Mouse (Mus musculus): Measurements from ENCODE around the gene Rpp21. TPM values are rescaled to one million over a fixed set of nuclear protein-coding genes. Genes with fewer than 3 reads are reported as not detected.

The Rpp21 gene
- polyA plus RNA-seq, 1 experiment from 2014 or later, result 84.4 TPM

GRCm38 (mm10) chr17:36233572-36233971 lies 24.3 kb downstream of the Rpp21 start:
- Histone ChIP-seq H3K36me3 (no peaks in the 10 kb centered on the region), H3K9me3 (replicated peaks) (no peaks in the 10 kb centered on the region), H3K4me3 (no peak overlapping the region), H3K9ac (no peak overlapping the region), H3K27me3 (replicated peaks) (peaks cover 55% of the 10 kb centered on the region), H3K4me2 (no peak overlapping the region), H3K27ac (ENCODE audit: poor library complexity, severe bottlenecking) (no peak overlapping the region), H3K4me1 (replicated peaks) (peaks cover 8% of the 10 kb centered on the region)
- WGBS, result 73% methylated on average over 5 of the region's 5 CpGs
- no peak for ATAC-seq (ENCODE audit: insufficient number of reproducible peaks, low FRiP score)

GRCm38 (mm10) chr17:36231318-36231717 lies 26.6 kb downstream of the Rpp21 start:
- Histone ChIP-seq H3K27me3 (replicated peaks) (peaks cover 52% of the 10 kb centered on the region), H3K9me3 (replicated peaks) (no peaks in the 10 kb centered on the region), H3K9ac (no peak overlapping the region), H3K27ac (ENCODE audit: poor library complexity, severe bottlenecking) (no peak overlapping the region), H3K36me3 (no peaks in the 10 kb centered on the region), H3K4me2 (no peak overlapping the region), H3K4me3 (no peak overlapping the region), H3K4me1 (replicated peaks) (peaks cover 3% of the 10 kb centered on the region; the same call in 1 of the 2 replicates)
- 8% methylated on average over 36 of the region's 36 CpGs for WGBS
- no peak for ATAC-seq (ENCODE audit: insufficient number of reproducible peaks, low FRiP score)

GRCm38 (mm10) chr17:36229046-36229445 lies 28.8 kb downstream of the Rpp21 start:
- H3K4me1 ChIP-seq (replicated peaks), result peaks cover 10% of the 10 kb centered on the region
- no peak overlapping the region for H3K4me2 ChIP-seq
- H3K27me3 ChIP-seq (replicated peaks), result peaks cover 48% of the 10 kb centered on the region
- H3K36me3 ChIP-seq, result no peaks in the 10 kb centered on the region
- no peak overlapping the region for H3K9ac ChIP-seq
- WGBS, result 2% methylated on average over 5 of the region's 5 CpGs
- no peak overlapping the region for H3K4me3 ChIP-seq
- H3K27ac ChIP-seq (ENCODE audit: poor library complexity, severe bottlenecking), result no peak overlapping the region
- H3K9me3 ChIP-seq (replicated peaks), result no peaks in the 10 kb centered on the region
- ATAC-seq (ENCODE audit: insufficient number of reproducible peaks, low FRiP score), result no peak

GRCm38 (mm10) chr17:36226921-36227320 lies 30.9 kb downstream of the Rpp21 start:
- Histone ChIP-seq H3K4me3 (no peak overlapping the region), H3K4me1 (replicated peaks) (peaks cover 10% of the 10 kb centered on the region), H3K27me3 (replicated peaks) (peaks cover 45% of the 10 kb centered on the region), H3K36me3 (no peaks in the 10 kb centered on the region), H3K9me3 (replicated peaks) (no peaks in the 10 kb centered on the region), H3K9ac (no peak overlapping the region), H3K4me2 (no peak overlapping the region), H3K27ac (ENCODE audit: poor library complexity, severe bottlenecking) (no peak overlapping the region)
- 19% methylated on average over 8 of the region's 8 CpGs for whole genome bisulfite sequencing
- no peak for ATAC-seq (ENCODE audit: insufficient number of reproducible peaks, low FRiP score)

- no peaks in the 10 kb centered on the region for H3K9me3 ChIP-seq (replicated peaks)
- H3K27me3 ChIP-seq (replicated peaks), result peaks cover 60% of the 10 kb centered on the region
- H3K36me3 ChIP-seq, result no peaks in the 10 kb centered on the region
- H3K27ac ChIP-seq (ENCODE audit: poor library complexity, severe bottlenecking), result no peak overlapping the region
- peak overlapping the region; percentile 56 for H3K4me2 ChIP-seq
- H3K9ac ChIP-seq, result no peak overlapping the region
- peak; percentile 36; the same call in 1 of the 2 replicates for ATAC-seq (ENCODE audit: insufficient number of reproducible peaks, low FRiP score)
- WGBS, result 8% methylated on average over 9 of the region's 9 CpGs
- H3K4me3 ChIP-seq, result peak overlapping the region; percentile 18; the same call in 1 of the 2 replicates
- peaks cover 10% of the 10 kb centered on the region for H3K4me1 ChIP-seq (replicated peaks)
Measured at GRCm38 (mm10) chr17:36225231-36225824, 32.5 kb downstream of the Rpp21 start.

GRCm38 (mm10) chr17:36224451-36224850 lies 33.4 kb downstream of the Rpp21 start:
- ATAC-seq (ENCODE audit: insufficient number of reproducible peaks, low FRiP score), result no peak

GRCm38 (mm10) chr17:36218594-36219155 lies 39.2 kb downstream of the Rpp21 start:
- H3K4me1 ChIP-seq (replicated peaks), result peaks cover 7% of the 10 kb centered on the region; the same call in 1 of the 2 replicates
- no peak for ATAC-seq (ENCODE audit: insufficient number of reproducible peaks, low FRiP score)
- no peaks in the 10 kb centered on the region for H3K9me3 ChIP-seq (replicated peaks)
- no peaks in the 10 kb centered on the region for H3K36me3 ChIP-seq
- H3K9ac ChIP-seq, result no peak overlapping the region
- peaks cover 77% of the 10 kb centered on the region for H3K27me3 ChIP-seq (replicated peaks)
- no peak overlapping the region for H3K27ac ChIP-seq (ENCODE audit: poor library complexity, severe bottlenecking)
- H3K4me2 ChIP-seq, result no peak overlapping the region
- WGBS, result 54% methylated on average over 5 of the region's 5 CpGs
- H3K4me3 ChIP-seq, result no peak overlapping the region

More at GRCm38 (mm10) chr17:36224451-36224850, 33.4 kb downstream of the Rpp21 start:
- WGBS, result 46% methylated on average over 3 of the region's 3 CpGs
- peaks cover 64% of the 10 kb centered on the region for H3K27me3 ChIP-seq (replicated peaks)
- no peak overlapping the region for H3K9ac ChIP-seq
- H3K36me3 ChIP-seq, result no peaks in the 10 kb centered on the region
- H3K4me3 ChIP-seq, result no peak overlapping the region
- no peaks in the 10 kb centered on the region for H3K9me3 ChIP-seq (replicated peaks)
- peaks cover 10% of the 10 kb centered on the region for H3K4me1 ChIP-seq (replicated peaks)
- peak overlapping the region; percentile 56; the same call in 1 of the 2 replicates for H3K4me2 ChIP-seq
- H3K27ac ChIP-seq (ENCODE audit: poor library complexity, severe bottlenecking), result no peak overlapping the region

GRCm38 (mm10) chr17:36215586-36215985 lies 42.3 kb downstream of the Rpp21 start:
- 4% methylated on average over 20 of the region's 20 CpGs for WGBS
- H3K9me3 ChIP-seq (replicated peaks), result no peaks in the 10 kb centered on the region
- no peak overlapping the region for H3K9ac ChIP-seq
- H3K36me3 ChIP-seq, result no peaks in the 10 kb centered on the region
- H3K4me3 ChIP-seq, result peak overlapping the region; percentile 13
- H3K27me3 ChIP-seq (replicated peaks), result peaks cover 86% of the 10 kb centered on the region
- H3K27ac ChIP-seq (ENCODE audit: poor library complexity, severe bottlenecking), result no peak overlapping the region
- no peak for ATAC-seq (ENCODE audit: insufficient number of reproducible peaks, low FRiP score)
- H3K4me2 ChIP-seq, result peak overlapping the region; percentile 53
- H3K4me1 ChIP-seq (replicated peaks), result peaks cover 7% of the 10 kb centered on the region; the same call in 1 of the 2 replicates

GRCm38 (mm10) chr17:36206846-36207245 lies 51.0 kb downstream of the Rpp21 start:
- H3K4me1 ChIP-seq (replicated peaks), result peaks cover 11% of the 10 kb centered on the region
- no peaks in the 10 kb centered on the region for H3K9me3 ChIP-seq (replicated peaks)
- H3K4me2 ChIP-seq, result no peak overlapping the region
- peaks cover 91% of the 10 kb centered on the region for H3K27me3 ChIP-seq (replicated peaks)
- H3K27ac ChIP-seq (ENCODE audit: poor library complexity, severe bottlenecking), result no peak overlapping the region
- no peak overlapping the region for H3K9ac ChIP-seq
- H3K4me3 ChIP-seq, result no peak overlapping the region
- no peaks in the 10 kb centered on the region for H3K36me3 ChIP-seq
- no peak for ATAC-seq (ENCODE audit: insufficient number of reproducible peaks, low FRiP score)

- H3K27ac ChIP-seq (ENCODE audit: poor library complexity, severe bottlenecking), result no peak overlapping the region
- peaks cover 11% of the 10 kb centered on the region for H3K4me1 ChIP-seq (replicated peaks)
- no peaks in the 10 kb centered on the region for H3K9me3 ChIP-seq (replicated peaks)
- H3K36me3 ChIP-seq, result no peaks in the 10 kb centered on the region
- ATAC-seq (ENCODE audit: insufficient number of reproducible peaks, low FRiP score), result no peak
- H3K27me3 ChIP-seq (replicated peaks), result peaks cover 91% of the 10 kb centered on the region
- under 1% methylated on average over 33 of the region's 41 CpGs for WGBS
- H3K4me3 ChIP-seq, result peak overlapping the region; percentile 52
- peak overlapping the region; percentile 80 for H3K4me2 ChIP-seq
- peak overlapping the region; percentile 46; the same call in 1 of the 2 replicates for H3K9ac ChIP-seq
Measured at GRCm38 (mm10) chr17:36205862-36206261, 52.0 kb downstream of the Rpp21 start.
